Mouse (Mus musculus): ENCODE data around the gene Rab40c.

Gene Rab40c

DNA sequence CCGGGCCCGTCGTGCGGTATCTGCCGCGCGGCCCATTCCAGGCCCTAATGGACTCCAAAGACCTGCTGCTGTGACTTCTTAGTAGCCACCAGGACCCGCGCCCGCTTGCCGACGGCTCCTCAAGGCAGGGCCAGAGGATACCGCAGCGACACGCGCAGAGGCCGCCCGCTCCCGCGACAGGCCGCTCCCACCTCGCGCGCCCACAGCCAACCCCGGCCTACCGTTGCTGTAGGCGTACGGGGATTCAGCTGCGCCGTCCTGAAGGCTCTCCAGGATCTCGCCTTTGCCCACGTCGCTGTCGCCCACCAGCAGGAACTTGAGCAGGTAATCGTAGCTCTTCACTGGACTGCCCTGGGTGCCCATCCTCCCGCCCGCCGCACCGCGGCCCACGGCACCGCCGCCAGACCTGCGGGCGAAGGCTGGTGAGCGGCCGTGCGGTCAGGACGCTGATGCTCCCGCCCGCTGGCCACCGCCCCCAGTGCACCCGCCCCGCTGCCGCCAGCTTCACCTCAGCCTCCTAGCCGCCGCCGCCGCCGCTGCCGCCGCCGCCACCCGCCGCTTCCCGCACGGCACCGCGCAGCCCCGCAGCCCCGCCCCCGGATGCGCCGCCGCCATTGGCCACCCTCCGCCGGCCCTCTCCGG, at the start of gene Rab40c:
Gene Rab40c, minus strand, starts transcription at position 584 of the 642 bp plus-strand sequence.
- DNase-seq = no peak

DNA sequence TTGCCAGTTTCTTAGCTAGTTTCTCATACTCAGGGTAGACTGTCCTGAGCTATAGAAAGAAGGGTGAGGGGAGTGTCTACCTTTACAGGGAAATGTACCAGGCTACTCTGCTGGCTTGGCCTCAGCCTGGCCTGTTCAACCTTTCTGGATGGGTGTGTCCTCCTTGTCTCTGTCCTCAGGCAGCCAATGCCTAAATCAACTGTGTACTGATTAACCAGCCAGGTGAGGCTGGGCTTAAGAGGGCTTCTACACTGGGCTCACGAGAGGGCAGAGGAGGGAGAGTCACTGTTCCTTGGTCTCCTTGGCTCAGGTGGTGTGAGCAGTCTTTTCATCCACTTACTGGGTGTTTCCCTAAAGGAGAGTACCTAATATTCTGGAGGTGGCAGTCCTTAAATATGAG, 48.6 kb upstream of the Rab40c start:
- DNase-seq = no peak

DNA sequence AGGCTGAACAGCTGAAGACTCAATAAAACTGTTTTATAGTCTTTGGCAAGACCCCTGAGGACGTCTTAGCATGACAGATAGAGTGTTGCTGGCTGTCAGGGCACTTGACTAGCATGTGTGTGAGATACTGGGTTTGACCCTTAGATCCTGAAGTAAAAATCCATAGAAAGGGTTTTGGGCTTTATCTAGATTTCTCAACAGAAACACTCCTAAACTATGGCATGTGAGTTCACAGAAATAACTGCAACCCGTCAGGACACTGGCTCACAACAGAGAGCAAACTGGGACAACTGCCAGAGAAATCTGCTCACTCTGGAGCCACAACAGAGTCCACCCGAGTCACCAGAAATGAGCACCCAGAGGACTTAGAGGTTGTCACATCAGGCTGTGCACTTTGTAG, 48.1 kb upstream of the Rab40c start:
- DNase-seq = no peak

DNA sequence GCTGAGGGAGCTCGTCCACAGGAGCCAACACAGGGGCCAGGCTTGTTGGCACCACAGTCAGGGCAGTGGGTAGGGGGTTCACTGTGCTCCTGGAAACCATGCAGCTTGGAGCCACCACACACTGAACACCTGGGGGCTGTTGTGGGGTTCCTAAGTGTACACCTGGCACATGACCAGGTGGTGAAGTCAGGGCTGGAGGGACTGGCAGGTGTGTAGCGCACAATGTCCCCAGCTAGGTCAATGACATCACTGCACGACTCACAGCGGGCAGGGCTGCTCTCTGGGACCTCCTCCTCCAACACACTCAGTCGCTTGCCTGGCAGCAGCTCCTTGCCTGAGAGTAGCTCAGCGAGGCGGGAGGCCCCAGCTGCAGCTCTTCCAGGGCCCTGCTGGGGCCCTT, 44.7 kb upstream of the Rab40c start:
- DNase-seq = no peak

DNA sequence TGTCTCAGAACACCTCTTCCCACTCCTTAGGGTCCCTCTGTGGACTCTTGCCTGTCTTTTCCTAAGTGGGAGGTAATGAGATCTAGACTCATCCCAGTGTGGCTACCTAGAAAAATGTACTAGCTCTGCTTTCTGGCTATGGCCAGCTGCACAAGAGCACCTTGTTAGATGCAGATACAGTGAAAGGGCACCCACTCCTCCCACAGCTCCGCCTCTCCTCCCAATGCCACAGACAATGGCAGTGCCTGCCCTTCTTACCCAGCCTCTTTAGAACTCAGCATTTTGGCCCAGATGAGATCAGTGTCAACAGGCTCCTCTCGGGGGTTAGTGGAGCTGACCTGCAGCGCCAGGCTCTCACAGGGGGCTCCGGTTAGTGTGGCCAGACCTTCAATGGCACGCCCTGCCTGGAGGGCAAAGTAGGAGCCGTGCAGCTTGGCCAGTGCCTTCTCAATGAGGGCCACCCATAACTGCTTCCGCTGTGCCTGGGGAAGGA, 42.9 kb upstream of the Rab40c start:
- no peak for DNase-seq

DNA sequence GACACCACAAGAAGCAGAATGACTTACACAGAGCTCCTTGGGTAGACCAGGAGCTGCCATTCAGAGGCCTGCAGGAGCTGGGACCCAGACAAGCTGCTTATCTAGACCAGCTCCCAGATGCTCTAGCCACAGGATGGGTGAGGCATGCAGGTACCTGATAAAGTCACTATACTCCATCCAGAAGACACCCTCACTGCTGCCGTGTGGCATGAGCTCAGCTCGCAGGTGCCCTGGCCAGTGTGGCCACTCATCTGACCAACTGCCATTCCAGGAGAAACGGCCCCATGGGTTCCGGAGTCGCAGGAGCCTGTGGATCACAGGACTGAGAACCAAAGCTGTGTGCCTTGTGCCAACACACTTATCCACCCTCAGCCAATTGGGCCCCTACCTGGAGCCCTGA, 42.0 kb upstream of the Rab40c start:
- no peak for DNase-seq

DNA sequence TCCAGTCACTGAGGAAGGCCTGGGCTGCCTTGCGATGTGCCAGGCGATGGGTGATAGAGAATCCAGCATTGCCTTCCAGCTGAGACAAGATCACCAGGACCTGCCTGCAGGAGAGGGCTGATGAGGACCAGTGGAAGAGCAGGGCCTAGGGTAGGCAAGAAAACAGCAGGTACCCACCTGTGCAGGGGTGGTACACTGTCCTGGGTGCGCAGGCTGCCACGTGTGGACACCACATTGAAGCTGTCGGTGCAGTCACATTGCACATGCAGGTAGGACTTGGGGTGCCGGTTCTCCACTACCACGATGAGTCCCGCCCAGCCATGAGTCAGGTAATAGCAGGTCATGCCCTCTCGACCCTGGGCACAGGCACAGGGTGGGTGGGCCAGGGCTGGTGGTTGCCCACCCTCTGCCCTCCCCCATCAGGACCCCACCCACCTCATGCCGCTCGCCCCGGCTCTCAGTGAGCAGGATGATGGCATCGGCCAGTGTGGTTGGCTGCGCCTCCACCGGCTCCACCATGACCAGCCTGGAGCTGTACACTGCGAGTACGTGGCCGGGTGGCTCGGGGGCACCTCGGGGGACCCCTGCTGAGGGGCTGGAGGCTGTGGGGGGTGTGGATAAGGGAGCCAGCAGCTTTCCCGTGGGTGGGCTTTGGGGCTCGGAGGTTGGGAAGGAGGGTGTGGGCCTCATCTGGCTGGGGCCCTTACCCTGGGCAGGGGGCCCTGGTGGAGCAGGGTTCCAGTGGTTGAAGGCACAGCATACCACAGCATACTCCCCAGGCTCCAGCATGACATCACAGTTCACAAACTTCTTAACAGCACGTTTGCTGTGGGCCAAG, 40.3 kb upstream of the Rab40c start:
- no peak for DNase-seq

DNA sequence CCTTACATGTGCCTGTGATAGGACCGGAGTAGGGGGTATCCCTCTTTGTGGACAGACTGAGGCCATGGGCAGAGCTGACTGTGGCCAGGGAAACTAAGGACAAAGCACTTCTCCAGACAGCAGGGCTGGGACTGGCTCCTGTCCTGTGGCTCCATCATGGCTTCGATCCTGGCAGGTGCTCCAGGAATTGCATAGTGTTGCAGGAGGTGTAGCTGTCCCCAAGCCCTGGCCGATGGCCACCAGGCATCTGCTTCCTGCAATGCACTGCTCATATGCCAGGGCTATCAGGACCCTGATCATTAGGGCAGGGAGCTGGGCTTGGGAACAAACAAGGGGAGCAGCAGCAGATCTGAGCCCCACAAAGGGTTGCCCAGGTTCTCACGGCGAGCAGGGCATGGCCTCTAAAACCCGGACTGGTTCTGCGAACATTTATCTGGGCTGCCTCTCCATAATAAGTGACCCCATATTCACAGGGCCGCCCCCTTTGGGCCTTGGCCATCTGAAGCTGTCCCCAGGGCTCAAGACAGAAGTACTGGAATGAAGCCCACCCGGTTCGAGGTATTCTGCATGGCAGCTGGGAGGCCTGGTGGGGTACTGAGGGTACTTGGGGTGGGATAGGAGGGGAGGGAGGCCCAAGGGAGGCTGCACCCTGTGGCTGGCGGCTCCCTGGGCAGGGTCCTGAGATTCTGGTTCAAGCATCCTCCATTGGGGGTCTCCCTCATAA, 39.4 kb upstream of the Rab40c start:
- no peak for DNase-seq

DNA sequence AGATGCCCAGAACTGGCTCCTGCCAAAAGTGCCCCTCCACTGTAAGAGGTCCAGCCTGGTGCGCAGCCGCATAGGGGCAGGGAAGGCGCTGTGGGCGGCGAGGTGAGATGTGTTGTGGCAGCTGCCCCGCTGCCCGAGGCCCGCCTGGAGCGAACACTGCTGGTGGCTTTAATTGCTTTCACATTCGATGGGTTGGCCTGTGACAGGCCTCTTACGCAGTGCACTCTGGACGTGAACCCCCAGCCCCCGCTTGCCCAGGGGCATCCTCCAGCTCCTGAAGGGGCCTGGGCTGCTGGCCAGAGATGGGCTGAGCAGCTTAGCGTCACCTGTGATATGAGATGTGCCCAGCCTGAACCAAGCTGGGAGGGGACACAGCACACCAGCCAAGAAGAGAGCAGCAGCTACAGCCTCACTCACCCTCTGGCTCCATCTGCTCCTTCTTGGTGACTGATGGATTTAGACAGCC, 38.1 kb upstream of the Rab40c start:
- no peak for DNase-seq

DNA sequence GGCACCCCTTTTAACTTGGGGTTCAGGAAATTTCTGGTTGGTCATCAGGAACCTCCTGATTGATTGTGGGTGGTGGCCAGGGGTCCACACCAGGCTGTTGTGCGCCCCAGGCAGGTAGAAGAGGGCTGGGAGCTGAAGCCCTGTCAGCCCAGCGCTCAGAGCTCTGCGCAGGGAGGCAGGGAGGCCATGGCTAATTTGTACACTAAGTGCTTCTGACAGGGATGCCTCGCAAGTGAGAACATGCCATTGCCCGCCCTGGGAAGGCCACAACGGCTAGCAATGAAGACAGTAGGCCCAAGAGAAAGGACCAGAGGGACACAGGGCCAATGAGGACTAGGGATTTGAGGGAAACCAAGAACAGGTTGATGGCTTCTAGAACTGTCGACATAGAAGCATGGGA, 37.1 kb upstream of the Rab40c start:
- DNase-seq = no peak

DNA sequence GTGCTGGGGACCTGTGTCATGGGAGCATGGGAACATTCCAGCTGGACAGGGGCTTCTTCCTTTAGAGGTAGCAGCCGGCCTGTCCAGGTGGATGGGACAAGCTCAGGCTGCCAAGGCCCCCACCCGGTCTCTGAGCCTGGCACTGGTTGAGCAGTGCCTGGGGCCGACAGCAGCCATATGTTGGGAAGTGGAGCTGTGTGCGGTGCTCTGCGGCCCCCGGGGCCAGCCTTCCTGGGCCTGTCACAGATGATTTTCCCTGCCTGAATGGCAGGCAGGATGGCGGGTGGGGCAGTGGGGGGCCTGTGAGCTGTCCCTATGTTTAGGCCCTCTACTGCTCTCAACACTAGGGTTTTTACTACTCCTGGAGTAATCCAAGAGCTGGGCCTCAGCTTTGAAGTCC, 36.7 kb upstream of the Rab40c start:
- DNase-seq = no peak

DNA sequence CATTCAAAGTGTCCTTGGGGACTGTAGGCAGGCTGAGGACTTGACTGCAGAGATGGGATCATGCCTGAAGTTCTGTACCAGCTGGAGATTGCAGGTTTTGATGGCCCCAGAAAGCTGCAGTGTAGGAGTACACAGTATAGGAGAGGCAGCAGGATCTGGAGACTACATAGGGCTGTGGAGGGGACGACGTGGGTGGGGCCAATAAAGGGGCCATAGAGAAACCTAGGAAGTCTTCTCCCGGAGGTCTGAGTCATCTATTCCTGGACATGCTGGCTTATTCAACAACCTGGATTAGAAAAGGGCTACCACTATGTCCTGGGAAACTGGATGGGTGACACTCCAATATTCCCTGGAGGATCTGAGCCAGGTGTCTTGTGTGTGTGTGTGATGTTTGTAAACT, 36.2 kb upstream of the Rab40c start:
- no peak for DNase-seq

DNA sequence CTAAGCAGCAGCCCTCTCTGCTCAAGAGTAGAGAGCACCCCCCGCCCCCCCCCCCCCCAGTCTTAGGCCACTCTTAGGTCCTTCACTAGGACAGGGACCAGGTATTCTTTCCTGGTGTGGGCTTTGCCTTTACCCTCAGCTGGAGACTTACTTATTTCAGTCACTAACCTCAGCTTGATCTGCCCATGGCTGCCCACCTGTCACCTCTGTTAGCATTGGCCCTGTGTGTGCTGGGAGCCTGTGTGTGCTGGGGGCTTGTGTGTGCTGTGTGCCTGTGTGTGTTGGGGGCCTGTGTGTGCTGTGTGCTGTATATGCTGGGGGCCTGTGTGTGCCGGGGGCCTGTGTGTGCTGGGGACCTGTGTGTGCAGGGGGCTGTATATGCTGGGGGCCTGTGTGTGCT, 35.1 kb upstream of the Rab40c start:
- DNase-seq = no peak

DNA sequence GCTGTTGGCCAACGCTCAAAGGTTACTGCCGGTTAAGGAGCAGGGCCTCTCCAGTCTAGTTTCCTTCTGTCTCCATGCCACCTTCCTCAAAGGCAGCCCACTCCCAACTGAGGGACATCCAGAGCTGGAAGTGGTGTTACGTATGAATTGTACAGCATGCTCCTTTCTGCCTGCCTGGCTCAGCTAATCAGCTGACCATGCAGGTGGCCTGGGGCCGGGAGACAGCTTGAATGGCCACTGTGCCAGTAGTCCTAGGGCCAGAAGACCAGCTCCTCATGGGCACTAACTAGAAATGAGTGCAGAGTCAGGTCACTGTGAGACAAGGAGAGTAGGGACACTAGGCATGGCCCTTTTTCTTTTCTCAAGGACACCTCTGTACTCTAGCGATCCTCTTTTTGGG, 33.6 kb upstream of the Rab40c start:
- DNase-seq = no peak

DNA sequence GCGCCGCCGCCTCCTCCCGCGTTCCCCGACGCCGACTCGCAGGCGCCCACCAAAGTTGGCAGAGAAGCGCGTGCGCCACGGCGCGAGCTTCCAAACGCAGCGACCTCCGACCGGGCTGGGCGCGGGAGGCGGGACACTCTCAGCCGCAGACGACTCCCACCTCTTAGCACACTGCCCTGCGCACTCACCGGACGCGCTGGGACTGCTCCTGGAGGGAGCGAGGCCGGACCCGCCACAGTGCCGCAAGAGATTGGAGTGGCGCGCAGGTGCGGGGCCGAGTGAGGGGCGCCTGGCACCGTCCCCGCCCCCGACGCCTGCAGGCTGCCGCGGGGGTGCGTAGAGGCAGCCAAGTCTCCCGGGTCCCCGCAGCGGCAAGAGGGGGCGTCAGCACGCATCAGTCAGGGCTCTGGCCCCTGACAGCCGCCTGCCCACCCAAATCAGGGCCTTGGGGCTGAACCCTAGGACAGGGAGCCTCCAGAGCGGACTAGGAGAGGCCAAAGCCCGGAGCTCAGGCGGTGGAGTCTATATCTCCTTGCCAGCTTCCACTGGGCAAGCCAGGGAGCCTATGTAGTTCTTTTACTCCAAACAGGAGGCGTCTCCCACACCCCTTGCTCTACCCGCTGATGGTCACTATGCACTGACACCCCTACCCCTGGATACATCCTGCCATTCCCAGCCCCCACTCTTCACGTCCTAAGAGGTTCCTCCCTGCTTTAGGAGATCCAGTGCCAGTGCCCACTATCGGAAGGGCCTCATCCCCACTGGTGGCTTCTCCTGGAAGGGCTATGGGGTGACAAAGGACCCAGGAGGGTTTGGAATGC, 32.5 kb upstream of the Rab40c start, which contains the start of gene A930017K11Rik:
Gene A930017K11Rik, minus strand, starts transcription at position 763 of the 821 bp plus-strand sequence.
- DNase-seq = no peak

DNA sequence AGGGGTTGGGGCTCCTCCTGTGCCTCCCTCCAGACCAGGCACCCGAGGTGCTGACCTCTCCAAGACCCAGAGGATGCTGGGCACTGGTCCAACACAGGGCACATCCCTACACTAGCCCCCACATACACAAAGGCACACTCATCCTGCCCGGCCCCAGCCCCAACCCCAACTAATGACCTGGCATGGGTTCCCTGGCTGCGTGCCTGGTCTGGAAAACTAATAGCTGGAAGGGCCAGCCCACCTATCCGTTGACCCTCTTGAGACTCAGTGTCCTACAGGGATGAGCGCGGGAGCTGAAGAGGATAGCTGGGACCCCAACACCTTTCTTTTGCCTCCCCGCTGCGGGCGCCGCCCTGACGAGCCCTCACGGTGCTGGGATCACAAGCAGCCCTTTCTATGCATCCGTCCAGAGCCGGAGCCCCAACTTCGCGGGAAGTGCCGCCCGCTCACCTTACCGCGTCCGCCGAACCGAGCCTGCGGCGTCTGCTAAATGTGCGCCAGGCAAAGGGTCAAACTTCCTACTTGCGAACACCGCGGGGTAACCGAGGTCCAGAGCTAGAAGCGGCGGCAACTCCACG, 31.8 kb upstream of the Rab40c start:
- no peak for DNase-seq

DNA sequence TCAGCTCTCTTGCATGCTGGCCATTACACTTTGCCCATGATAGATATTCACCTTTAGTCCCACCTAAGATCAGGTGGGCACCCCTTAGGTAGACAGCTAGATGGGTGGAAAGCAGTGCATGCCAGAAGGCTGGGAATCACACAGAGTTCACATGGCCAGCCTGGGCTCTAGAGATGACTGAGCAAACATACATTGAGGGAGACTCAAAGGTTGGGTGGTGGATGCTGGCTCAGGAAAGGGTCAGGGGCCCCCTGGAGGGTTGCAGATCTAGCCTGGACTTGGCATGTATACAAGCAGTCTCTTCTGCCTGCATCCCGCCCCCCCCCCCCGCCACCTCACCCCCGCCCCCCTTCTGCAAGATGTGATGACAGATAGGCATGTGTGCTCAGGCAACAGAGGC, 31.2 kb upstream of the Rab40c start:
- no peak for DNase-seq

DNA sequence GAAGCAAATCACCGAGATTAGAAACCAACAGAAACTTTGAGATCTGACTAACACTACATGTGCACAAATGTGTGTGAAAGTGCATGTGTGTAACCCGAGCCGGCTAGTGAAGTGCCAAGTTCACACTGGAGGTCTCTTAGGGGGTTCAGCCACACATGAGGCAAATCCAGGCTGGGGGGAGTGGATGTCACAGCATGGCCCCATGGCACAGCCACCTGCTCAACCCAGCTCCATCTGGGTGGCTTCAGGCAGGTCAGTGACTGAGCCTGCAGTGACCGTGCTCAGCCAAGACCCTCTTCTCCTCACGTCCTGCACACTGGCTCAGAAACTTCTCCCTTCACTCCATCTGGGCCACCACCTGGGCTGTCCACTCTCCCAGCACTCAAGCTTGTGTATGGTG, 30.5 kb upstream of the Rab40c start:
- DNase-seq = no peak

DNA sequence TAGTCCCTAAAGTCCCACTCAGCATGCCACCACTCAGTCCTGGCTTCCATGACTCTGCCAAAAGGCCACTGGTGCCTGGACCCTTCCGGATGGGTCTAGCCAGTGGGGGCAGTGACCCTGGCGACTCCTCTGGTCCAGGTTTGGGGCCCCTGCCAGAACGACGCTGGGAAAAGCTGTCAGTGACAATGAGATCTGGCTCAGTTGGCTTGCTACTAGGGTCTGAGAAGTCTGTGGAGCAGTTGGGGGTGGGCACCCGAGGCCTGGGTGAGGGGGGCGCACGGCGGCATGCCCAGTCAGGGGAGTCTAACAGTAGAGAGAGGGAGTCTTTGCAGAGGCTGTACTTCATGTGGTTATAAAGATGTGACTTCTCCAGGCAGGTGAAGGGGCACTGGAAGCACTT, 28.5 kb upstream of the Rab40c start:
- DNase-seq = no peak

DNA sequence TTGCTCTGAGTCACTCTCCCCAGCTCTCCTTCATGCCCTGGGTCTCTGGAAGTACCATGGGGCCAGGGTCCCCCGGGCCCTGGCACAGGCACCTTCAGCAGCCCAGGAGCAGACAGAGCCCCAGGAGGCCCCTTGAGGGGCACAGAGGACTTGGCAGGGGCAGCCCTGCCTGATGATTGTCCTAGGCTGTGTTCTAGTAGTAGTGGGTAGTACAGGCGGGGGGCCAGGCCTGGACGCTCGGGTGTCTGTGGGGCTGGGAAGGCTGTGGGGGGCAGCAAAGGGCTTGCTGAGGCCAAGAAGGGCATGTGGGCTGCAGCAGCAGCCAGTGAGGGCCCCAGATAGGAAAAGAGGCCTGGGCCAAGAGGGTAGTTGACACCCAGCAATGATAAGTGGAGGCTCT, 28.0 kb upstream of the Rab40c start:
- DNase-seq = no peak

DNA sequence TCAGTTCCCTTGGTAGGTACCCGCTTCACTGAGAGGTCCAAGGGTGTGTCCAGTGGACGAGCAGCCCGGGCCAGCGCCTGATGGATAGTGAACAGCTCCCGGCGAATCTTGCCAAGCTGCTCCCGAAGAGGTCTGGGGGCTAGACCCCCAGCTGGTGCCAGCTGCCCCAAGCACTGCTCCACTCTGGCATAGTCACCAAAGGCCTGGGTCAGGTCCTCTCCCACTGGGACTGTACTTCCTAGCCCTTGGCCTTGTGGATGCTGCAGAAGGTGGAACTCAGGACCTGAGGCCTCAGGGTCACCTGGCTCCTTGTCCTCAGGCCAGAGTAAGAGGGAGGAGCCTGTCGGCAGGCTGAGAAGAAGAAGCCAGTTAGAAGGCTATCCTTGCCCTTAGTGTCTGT, 27.4 kb upstream of the Rab40c start:
- DNase-seq = no peak

DNA sequence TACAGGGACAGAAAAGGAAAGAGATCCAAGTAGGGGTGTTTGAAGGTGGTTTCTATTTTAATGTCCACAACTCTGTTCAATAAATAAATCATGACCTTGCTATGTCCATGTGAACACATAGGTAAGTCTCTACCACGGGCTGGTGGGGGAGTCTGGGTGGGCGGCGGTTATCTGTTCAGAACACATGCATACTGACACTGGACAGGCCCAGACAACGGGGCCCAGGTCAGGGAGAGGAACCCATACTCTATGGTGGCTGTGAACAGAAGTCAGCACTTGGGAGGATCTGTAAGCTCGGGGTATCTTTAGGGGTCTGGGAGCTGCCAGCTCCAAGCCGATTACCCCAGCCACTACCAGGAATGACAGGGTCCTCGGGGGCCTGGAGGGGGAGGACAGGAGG, 26.8 kb upstream of the Rab40c start:
- DNase-seq = no peak
